Mouse (Mus musculus) myocyte (in vitro differentiated cells): ENCODE measurements around the gene Olfr149.

Source experiments
- MAX ChIP-seq: IDR thresholded peaks from one replicate; pipeline ENCODE4 v1.6.1; 2011; ENCODE audit warnings: low read depth, mild to moderate bottlenecking, control low read depth
- MYOD1 ChIP-seq, 3 experiments: IDR thresholded peaks; one replicate each; pipeline ENCODE4 v1.6.1; 2011; ENCODE audit warnings: control low read depth in 2 of 3, low read depth in 2 of 3, mild to moderate bottlenecking in 2 of 3, moderate library complexity in 1 of 3; ENCODE audit not compliant: insufficient read length in 2 of 3, control insufficient read depth in 1 of 3
- POLR2A ChIP-seq: IDR thresholded peaks from one replicate; pipeline ENCODE4 v1.6.1; 2011; ENCODE audit warnings: low read depth, mild to moderate bottlenecking, control low read depth, moderate library complexity; ENCODE audit not compliant: insufficient read length
- POLR2AphosphoS2 ChIP-seq: IDR thresholded peaks from one replicate; pipeline ENCODE4 v1.6.1; 2011; ENCODE audit warnings: low read depth, control low read depth; ENCODE audit not compliant: insufficient read length
- TCF12 ChIP-seq: IDR thresholded peaks from one replicate; pipeline ENCODE4 v1.6.1; 2011; ENCODE audit warnings: mild to moderate bottlenecking, control low read depth; ENCODE audit not compliant: poor library complexity, insufficient read depth, severe bottlenecking
- USF1 ChIP-seq: IDR thresholded peaks from one replicate; pipeline ENCODE4 v1.6.1; 2011; ENCODE audit warnings: low read depth, mild to moderate bottlenecking, control low read depth, moderate library complexity

DNA sequence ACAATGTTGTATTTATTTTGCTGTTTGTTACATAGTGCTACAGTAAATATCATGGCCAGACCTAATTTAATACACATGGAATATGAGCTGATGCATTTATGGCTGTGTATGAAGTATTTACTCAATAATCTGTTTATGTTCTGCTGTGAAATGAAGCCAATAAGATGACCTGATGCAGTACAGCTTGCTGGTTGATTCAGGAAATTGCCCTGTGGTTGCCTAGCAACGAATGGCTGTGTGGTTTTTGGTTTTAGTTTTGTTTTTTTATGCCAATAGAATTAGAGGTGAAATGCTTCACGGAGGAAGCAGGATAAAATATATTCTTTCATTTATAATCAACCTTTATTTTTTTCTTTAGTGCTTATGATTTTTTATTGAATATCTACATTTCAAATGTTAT, 27.6 kb downstream of the Olfr149 start:
- TF ChIP-seq MAX: no peak
- TF ChIP-seq POLR2A: no peak
- TF ChIP-seq USF1: no peak
- no peak for TF ChIP-seq POLR2AphosphoS2
- no peak for TF ChIP-seq TCF12
- TF ChIP-seq MYOD1 (IDR thresholded peaks at IDR 0.05; ENCODE audit: control insufficient read depth in 1 of 3, insufficient read length in 2 of 3, low read depth in 2 of 3): no peak
